In genomic region chr10:51946881-51947280, GRCm38 (mm10) we compare ENCODE assay signal across 23 mouse cellular contexts.
DNase-seq lines count a peak whose midpoint lies in the region; ATAC-seq and TF ChIP-seq lines count a peak whose summit lies in the region.
"Had no signal": no experiment of that assay in that cellular context is flagged by ENCODE, and none has a peak within 500 bp of the region (broad histone marks: within the 10 kb centered on the region; RNA-seq: fewer than 3 reads in every experiment).

No protein-coding gene starts in this region.

- no peaks in the 10 kb centered on the region for H3K27me3 ChIP-seq in Patski
- H3K27me3 ChIP-seq in heart, embryonic 10.5 days (ENCODE audit: insufficient read depth, poor library complexity, severe bottlenecking): no peaks in the 10 kb centered on the region
- H3K27me3 ChIP-seq: embryonic facial prominence, embryonic 12.5 days; heart, embryonic 15.5 days; hindbrain, embryonic 13.5 days had no signal

- no peak for DNase-seq in gastrocnemius, adult 2 months
- no peak for DNase-seq in gastrocnemius, postnatal 36 days
- peak; percentile 4 for DNase-seq in lung, postnatal 36 days
- DNase-seq in lung, adult 2 months: no peak
- peak; percentile 51 for DNase-seq in Patski (ENCODE audit: low read depth, low spot score)
- no peak for DNase-seq in embryo, embryonic 9.5 days (ENCODE audit: extremely low spot score)
- no peak for DNase-seq in heart, embryonic 10.5 days (ENCODE audit: low spot score)
- no peak for DNase-seq in right cerebral cortex, adult 2 months (ENCODE audit: low spot score in 2 of 2)
- DNase-seq: adrenal gland, adult 2 months; adrenal gland, postnatal 25 days; cerebellum, adult 18-20 months; cerebellum, adult 9-11 months; cerebellum, postnatal 36 days; heart, adult 18-20 months; heart, postnatal 14 days had no signal

- TF ChIP-seq CTCF in gastrocnemius, adult 2 months (IDR thresholded peaks at IDR 0.05): no peak
- TF ChIP-seq CTCF in lung, adult 2 months (IDR thresholded peaks at IDR 0.05; ENCODE audit: insufficient read depth, low read length): no peak
- no peak for TF ChIP-seq CTCF in Patski (IDR thresholded peaks at IDR 0.05)

- H3K9me3 ChIP-seq in heart, embryonic 10.5 days: no peaks in the 10 kb centered on the region
- H3K9me3 ChIP-seq: embryonic facial prominence, embryonic 12.5 days; forebrain, embryonic 10.5 days; G1E; heart, embryonic 15.5 days; hindbrain, embryonic 13.5 days had no signal

- no peak overlapping the region for H3K4me3 ChIP-seq in gastrocnemius, adult 2 months
- H3K4me3 ChIP-seq in lung, adult 2 months (replicated peaks; ENCODE audit: extremely low read depth, low read depth, low read length): no peak overlapping the region
- H3K4me3 ChIP-seq in heart, embryonic 10.5 days: no peak overlapping the region
- H3K4me3 ChIP-seq: embryonic facial prominence, embryonic 12.5 days; forebrain, embryonic 10.5 days; heart, embryonic 15.5 days; hindbrain, embryonic 13.5 days had no signal

- POLR2A ChIA-PET in Patski (lab: Charles Lee): no interaction called here

- ATAC-seq in Patski: peak; percentile 93
- ATAC-seq: CD4-positive, CD25-positive, alpha-beta regulatory T cell, adult 4 months; forebrain, embryonic 14.5 days; hindbrain, postnatal 0 days had no signal

- H3K36me3 ChIP-seq in heart, embryonic 10.5 days: no peaks in the 10 kb centered on the region
- H3K36me3 ChIP-seq: embryonic facial prominence, embryonic 12.5 days; forebrain, embryonic 10.5 days; G1E; heart, embryonic 15.5 days; hindbrain, embryonic 13.5 days had no signal

- intact Hi-C loops in gastrocnemius, adult 2 months (cut with DNase I): loop anchor here (5.0 kb wide), 1 partner anchor 75 kb away; the partner anchor contains the start of gene Vgll2
- intact Hi-C loops in gastrocnemius, postnatal 36 days (cut with DNase I): no loop called here

- TF ChIP-seq POLR2A in lung, adult 2 months (IDR thresholded peaks at IDR 0.05; ENCODE audit: borderline replicate concordance, extremely low read depth, low read depth, low read length): no peak

- H3K4me1 ChIP-seq in lung, adult 2 months (ENCODE audit: control insufficient read depth, insufficient read depth, low read length): no peaks in the 10 kb centered on the region
- H3K4me1 ChIP-seq in heart, embryonic 10.5 days: 0 out of 2 replicates have a peak, but pooled peaks cover 8% of the 10 kb centered on the region
- H3K4me1 ChIP-seq: hindbrain, embryonic 13.5 days had no signal

- CTCF ChIA-PET in Patski (lab: Charles Lee): interaction anchor here (1.2 to 3.7 kb wide), 2 partner anchors 9 to 154 kb away, joined by 3 to 13 read pairs; no protein-coding TSS in a partner anchor

- H3K27ac ChIP-seq in gastrocnemius, adult 2 months: peak overlapping the region; percentile 85
- H3K27ac ChIP-seq in heart, embryonic 10.5 days: no peak overlapping the region
- H3K27ac ChIP-seq: embryonic facial prominence, embryonic 12.5 days; forebrain, embryonic 10.5 days; heart, embryonic 15.5 days; hindbrain, embryonic 13.5 days; hindbrain, postnatal 0 days had no signal

- in situ Hi-C loops in Patski (cut with MboI; ENCODE audit: low pct_unique_long_range_greater_than_20kb): no loop called here

Comparison
In these comparisons a context has a peak if more than half of its experiments do, and no peak if none do; other contexts are left out.
1. DNase-seq: peak in lung, postnatal 36 days (single experiment) and Patski (single experiment); none in gastrocnemius, adult 2 months (single experiment), gastrocnemius, postnatal 36 days (0 of 2), lung, adult 2 months (single experiment), embryo, embryonic 9.5 days (single experiment), heart, embryonic 10.5 days (single experiment) and right cerebral cortex, adult 2 months (0 of 2).